Mouse (Mus musculus): ENCODE measurements around the gene Mettl22.

Gene Mettl22

GRCm38 (mm10) chr16:8470603-8471481, at the start of gene Mettl22:
Gene Mettl22 (plus strand): TSS chr16:8470788.
- DNase-seq, result peak; percentile 91

GRCm38 (mm10) chr16:8420842-8421241, 49.7 kb upstream of the Mettl22 start:
- DNase-seq, result no peak

- DNase-seq, result no peak
Measured at GRCm38 (mm10) chr16:8423626-8424114, 46.9 kb upstream of the Mettl22 start.

GRCm38 (mm10) chr16:8424161-8424970, 46.2 kb upstream of the Mettl22 start:
- DNase-seq, result peak; percentile 57

GRCm38 (mm10) chr16:8424971-8425330, 45.6 kb upstream of the Mettl22 start, which contains the start of gene Tmem114:
Gene Tmem114 (minus strand): TSS chr16:8425136.
- no peak for DNase-seq

- DNase-seq, result no peak
Measured at GRCm38 (mm10) chr16:8425736-8426135, 44.9 kb upstream of the Mettl22 start.

- DNase-seq, result no peak
Measured at GRCm38 (mm10) chr16:8429531-8429930, 41.1 kb upstream of the Mettl22 start.

GRCm38 (mm10) chr16:8432616-8433015, 38.0 kb upstream of the Mettl22 start:
- no peak for DNase-seq

- DNase-seq, result no peak
Measured at GRCm38 (mm10) chr16:8444911-8445310, 25.7 kb upstream of the Mettl22 start.

GRCm38 (mm10) chr16:8446256-8446655, 24.3 kb upstream of the Mettl22 start:
- DNase-seq, result no peak

GRCm38 (mm10) chr16:8453301-8453700, 17.3 kb upstream of the Mettl22 start:
- DNase-seq, result no peak

GRCm38 (mm10) chr16:8455221-8455620, 15.4 kb upstream of the Mettl22 start:
- no peak for DNase-seq

GRCm38 (mm10) chr16:8458391-8458790, 12.2 kb upstream of the Mettl22 start:
- DNase-seq, result no peak

- no peak for DNase-seq
Measured at GRCm38 (mm10) chr16:8459098-8459497, 11.5 kb upstream of the Mettl22 start.

- no peak for DNase-seq
Measured at GRCm38 (mm10) chr16:8470132-8470531, 456 bp upstream of the Mettl22 start.

- DNase-seq, result no peak
Measured at GRCm38 (mm10) chr16:8487396-8488005, 16.9 kb downstream of the Mettl22 start.

GRCm38 (mm10) chr16:8489340-8489739, 18.8 kb downstream of the Mettl22 start:
- no peak for DNase-seq

- no peak for DNase-seq
Measured at GRCm38 (mm10) chr16:8491743-8492490, 21.3 kb downstream of the Mettl22 start.

- DNase-seq, result peak; percentile 41
Measured at GRCm38 (mm10) chr16:8494268-8494667, 23.7 kb downstream of the Mettl22 start.

GRCm38 (mm10) chr16:8496967-8497366, 26.4 kb downstream of the Mettl22 start:
- no peak for DNase-seq

- no peak for DNase-seq
Measured at GRCm38 (mm10) chr16:8504271-8504670, 33.7 kb downstream of the Mettl22 start.

- DNase-seq, result no peak
Measured at GRCm38 (mm10) chr16:8509894-8510293, 39.3 kb downstream of the Mettl22 start.

All from layer of hippocampus, adult 9-11 months (tissue).